Mouse (Mus musculus) heart, embryonic 12.5 days (tissue): ENCODE measurements around the gene Sdhb. TPM values are rescaled to one million over a fixed set of nuclear protein-coding genes. Genes with fewer than 3 reads are reported as not detected.
A peak's percentile ranks its signal among the peaks of the same experiment; 100 is the strongest.

Source experiments
- ATAC-seq: fragments of 200-750 bp; cut with Nextera tagmentation; 2 replicates; pipeline ENCODE4 v1.8.0; 2017; ENCODE audit warnings: moderate TSS enrichment, moderate library complexity; ENCODE audit not compliant: insufficient number of reproducible peaks, low FRiP score
- H3K27ac ChIP-seq: fragments of 300-500 bp; sonication (generic); 2 replicates; pipeline ENCODE4 v1.5.1; 2016; ENCODE audit warnings: mild to moderate bottlenecking, moderate library complexity; ENCODE audit not compliant: poor library complexity, severe bottlenecking
- H3K27me3 ChIP-seq: fragments of 300-500 bp; sonication (generic); replicated peaks from 2 replicates; pipeline ENCODE4 v1.6.1; 2016; ENCODE audit warnings: mild to moderate bottlenecking, moderate library complexity
- H3K36me3 ChIP-seq: fragments of 300-500 bp; sonication (generic); 2 replicates; pipeline ENCODE4 v1.6.1; 2016; ENCODE audit warnings: mild to moderate bottlenecking, moderate library complexity
- H3K4me1 ChIP-seq: fragments of 300-500 bp; sonication (generic); replicated peaks from 2 replicates; pipeline ENCODE4 v1.6.1; 2016; ENCODE audit warnings: mild to moderate bottlenecking
- H3K4me2 ChIP-seq: fragments of 300-500 bp; sonication (generic); 2 replicates; pipeline ENCODE4 v1.6.1; 2016; ENCODE audit warnings: mild to moderate bottlenecking, moderate library complexity
- H3K4me3 ChIP-seq: fragments of 300-500 bp; sonication (generic); 2 replicates; pipeline ENCODE4 v1.5.1; 2016; ENCODE audit warnings: mild to moderate bottlenecking
- H3K9ac ChIP-seq: fragments of 300-500 bp; sonication (generic); 2 replicates; pipeline ENCODE4 v1.6.1; 2016; ENCODE audit warnings: mild to moderate bottlenecking, moderate library complexity
- H3K9me3 ChIP-seq: fragments of 300-500 bp; sonication (generic); replicated peaks from 2 replicates; pipeline ENCODE4 v1.6.1; 2016; ENCODE audit warnings: mild to moderate bottlenecking, moderate library complexity
- WGBS: fragments of 180-500 bp; shearing (Covaris S2); methylation state at CpG from one replicate; pipeline ENCODE4 v1.1.7; 2016; 5-methylcytosine and 5-hydroxymethylcytosine counted together
- polyA plus RNA-seq: library from polyadenylated mRNA; unstranded; fragments of >200 nt; fragmentation: Nextera tagmentation; extraction: Ambion mirVana; gene quantifications from 2 replicates; pipeline ENCODE4 v1.2.1, GENCODE M21; 2016

The Sdhb gene
- polyA plus RNA-seq, 1 experiment from 2014 or later: 746 TPM

- Histone ChIP-seq H3K4me3 (peak overlapping the region; percentile 82), H3K36me3 (peaks cover 14% of the 10 kb centered on the region), H3K27me3 (no peaks in the 10 kb centered on the region), H3K4me2 (peak overlapping the region; percentile 91), H3K9ac (peak overlapping the region; percentile 92), H3K27ac (peak overlapping the region; percentile 85; the same call in 1 of the 2 replicates), H3K9me3 (no peaks in the 10 kb centered on the region), H3K4me1 (peaks cover 37% of the 10 kb centered on the region)
- ATAC-seq: no peak
- WGBS: 61% methylated on average over 8 of the region's 8 CpGs
Measured at GRCm38 (mm10) chr4:140962207-140962909, 1.4 kb downstream of the Sdhb start.

- Histone ChIP-seq H3K9ac (no peak overlapping the region), H3K4me2 (peak overlapping the region; percentile 91), H3K4me1 (peaks cover 36% of the 10 kb centered on the region), H3K36me3 (peaks cover 20% of the 10 kb centered on the region), H3K27ac (no peak overlapping the region), H3K4me3 (no peak overlapping the region), H3K9me3 (no peaks in the 10 kb centered on the region), H3K27me3 (no peaks in the 10 kb centered on the region)
- ATAC-seq: no peak
- 28% methylated on average over 5 of the region's 5 CpGs for WGBS
Measured at GRCm38 (mm10) chr4:140962950-140963349, 1.9 kb downstream of the Sdhb start.

- ATAC-seq: no peak
- Histone ChIP-seq H3K27ac (no peak overlapping the region), H3K9me3 (no peaks in the 10 kb centered on the region), H3K4me2 (no peak overlapping the region), H3K27me3 (no peaks in the 10 kb centered on the region), H3K4me3 (no peak overlapping the region), H3K36me3 (peaks cover 30% of the 10 kb centered on the region), H3K9ac (no peak overlapping the region), H3K4me1 (peaks cover 30% of the 10 kb centered on the region)
- 82% methylated on average over 9 of the region's 9 CpGs for whole genome bisulfite sequencing
Measured at GRCm38 (mm10) chr4:140963941-140964597, 3.1 kb downstream of the Sdhb start.

GRCm38 (mm10) chr4:140964620-140965019 lies 3.6 kb downstream of the Sdhb start:
- Histone ChIP-seq H3K27me3 (no peaks in the 10 kb centered on the region), H3K9me3 (no peaks in the 10 kb centered on the region), H3K4me1 (peaks cover 30% of the 10 kb centered on the region), H3K4me2 (no peak overlapping the region), H3K36me3 (peaks cover 36% of the 10 kb centered on the region), H3K27ac (no peak overlapping the region), H3K9ac (no peak overlapping the region), H3K4me3 (no peak overlapping the region)
- no peak for ATAC-seq
- 31% methylated on average over 7 of the region's 7 CpGs for WGBS

GRCm38 (mm10) chr4:140967386-140968159 lies 6.6 kb downstream of the Sdhb start:
- Histone ChIP-seq H3K4me2 (no peak overlapping the region), H3K4me1 (peaks cover 13% of the 10 kb centered on the region), H3K4me3 (no peak overlapping the region), H3K27me3 (no peaks in the 10 kb centered on the region), H3K9ac (no peak overlapping the region), H3K9me3 (no peaks in the 10 kb centered on the region), H3K36me3 (peaks cover 65% of the 10 kb centered on the region), H3K27ac (no peak overlapping the region)
- no peak for ATAC-seq
- 82% methylated on average over 11 of the region's 11 CpGs for WGBS

- peaks cover 97% of the 10 kb centered on the region for H3K36me3 ChIP-seq
- ATAC-seq: no peak
- H3K9ac ChIP-seq: no peak overlapping the region
- H3K9me3 ChIP-seq: no peaks in the 10 kb centered on the region
- no peak overlapping the region for H3K27ac ChIP-seq
- H3K4me3 ChIP-seq: no peak overlapping the region
- H3K4me2 ChIP-seq: no peak overlapping the region
- whole genome bisulfite sequencing: 86% methylated on average over 13 of the region's 13 CpGs
- H3K4me1 ChIP-seq: no peaks in the 10 kb centered on the region
- no peaks in the 10 kb centered on the region for H3K27me3 ChIP-seq
Measured at GRCm38 (mm10) chr4:140971691-140972090, 10.7 kb downstream of the Sdhb start.

GRCm38 (mm10) chr4:140974408-140974807 lies 13.4 kb downstream of the Sdhb start:
- WGBS: 93% methylated on average over 6 of the region's 6 CpGs
- Histone ChIP-seq H3K4me1 (no peaks in the 10 kb centered on the region), H3K36me3 (peaks cover 99% of the 10 kb centered on the region), H3K9me3 (no peaks in the 10 kb centered on the region), H3K9ac (no peak overlapping the region), H3K27me3 (no peaks in the 10 kb centered on the region), H3K27ac (no peak overlapping the region), H3K4me3 (no peak overlapping the region), H3K4me2 (no peak overlapping the region)
- no peak for ATAC-seq

GRCm38 (mm10) chr4:140975356-140975755 lies 14.4 kb downstream of the Sdhb start:
- Histone ChIP-seq H3K36me3 (peaks cover 99% of the 10 kb centered on the region), H3K27ac (no peak overlapping the region), H3K27me3 (no peaks in the 10 kb centered on the region), H3K4me2 (no peak overlapping the region), H3K9ac (no peak overlapping the region), H3K9me3 (no peaks in the 10 kb centered on the region), H3K4me1 (no peaks in the 10 kb centered on the region), H3K4me3 (no peak overlapping the region)
- 93% methylated on average over 7 of the region's 7 CpGs for WGBS
- no peak for ATAC-seq

GRCm38 (mm10) chr4:140977278-140977677 lies 16.3 kb downstream of the Sdhb start:
- Histone ChIP-seq H3K27me3 (no peaks in the 10 kb centered on the region), H3K9ac (no peak overlapping the region), H3K27ac (no peak overlapping the region), H3K36me3 (peaks cover 83% of the 10 kb centered on the region), H3K4me2 (no peak overlapping the region), H3K4me1 (no peaks in the 10 kb centered on the region), H3K9me3 (peaks cover 10% of the 10 kb centered on the region), H3K4me3 (no peak overlapping the region)
- ATAC-seq: no peak
- 75% methylated on average over 10 of the region's 10 CpGs for WGBS

- Histone ChIP-seq H3K36me3 (peaks cover 75% of the 10 kb centered on the region), H3K27me3 (no peaks in the 10 kb centered on the region), H3K4me2 (no peak overlapping the region), H3K9me3 (peaks cover 10% of the 10 kb centered on the region), H3K9ac (no peak overlapping the region), H3K4me3 (no peak overlapping the region), H3K4me1 (peaks cover 2% of the 10 kb centered on the region; the same call in 1 of the 2 replicates), H3K27ac (no peak overlapping the region)
- 82% methylated on average over 14 of the region's 14 CpGs for WGBS
- no peak for ATAC-seq
Measured at GRCm38 (mm10) chr4:140977886-140978692, 17.1 kb downstream of the Sdhb start.
